Mouse (Mus musculus): ENCODE results near the gene Tnfaip6.

GRCm38 (mm10) chr2:52038558-52038957 is 749 bp downstream of the Tnfaip6 start:
- TF ChIP-seq CTCF (IDR thresholded peaks at IDR 0.05; ENCODE audit: insufficient read depth, low read depth, low read length) (no peak), POLR2A (IDR thresholded peaks at IDR 0.05; ENCODE audit: insufficient read depth, low read depth, low read length) (no peak)
